Mouse (Mus musculus): Measurements from ENCODE around the gene Nkx2-5. TPM values are rescaled to one million over a fixed set of nuclear protein-coding genes. Genes with fewer than 3 reads are reported as not detected.

Nkx2-5 gene
- polyA plus RNA-seq, 3 experiments from 2014 or later = not detected

Other genes with a start within 250 kb of the Nkx2-5 start
- gene Atp6v0e, start 181.8 kb downstream of the Nkx2-5 start, polyA plus RNA-seq (2017; shearing (Covaris generic)) = 100 to 1,000 TPM; 402 to 432 (median 418) TPM
- 10 to 100 TPM; 29.4 to 66.0 (median 53.7) TPM for gene Crebrf, start 129.4 kb downstream of the Nkx2-5 start, polyA plus RNA-seq (2017; shearing (Covaris generic))
- gene Bnip1, start 63.9 kb downstream of the Nkx2-5 start, polyA plus RNA-seq (2017; shearing (Covaris generic)) = 10 to 100 TPM; 37.8 to 39.2 (median 38.1) TPM
- 1 to 10 TPM; 1.2 to 5.3 (median 4.0) TPM for gene Kifc5b, start 72.1 kb upstream of the Nkx2-5 start, polyA plus RNA-seq (2017; shearing (Covaris generic))
- 10 to 100 TPM in 2 of 3 experiments, 1 to 10 TPM in 1; 8.2 to 17.5 (median 14.2) TPM for gene Phf1, start 88.0 kb upstream of the Nkx2-5 start, polyA plus RNA-seq (2017; shearing (Covaris generic))
- gene Cuta, start 94.6 kb upstream of the Nkx2-5 start, polyA plus RNA-seq (2017; shearing (Covaris generic)) = 100 to 1,000 TPM; 132 to 166 (median 135) TPM
- not detected for gene Syngap1, start 96.2 kb upstream of the Nkx2-5 start, polyA plus RNA-seq (2017; shearing (Covaris generic))
- 10 to 100 TPM in 1 of 3 experiments, 1 to 10 TPM in 2; 9.0 to 11.1 (median 9.3) TPM for gene Zbtb9, start 128.2 kb upstream of the Nkx2-5 start, polyA plus RNA-seq (2017; shearing (Covaris generic))
- gene Bak1, start 184.0 kb upstream of the Nkx2-5 start, polyA plus RNA-seq (2017; shearing (Covaris generic)) = 10 to 100 TPM in 1 of 3 experiments, 1 to 10 TPM in 2; 5.1 to 23.3 (median 6.8) TPM
- 1 to 10 TPM; 3.9 to 8.2 (median 7.1) TPM for gene Itpr3, start 212.3 kb upstream of the Nkx2-5 start, polyA plus RNA-seq (2017; shearing (Covaris generic))

Data from inflammation-experienced regulatory T-cells, adult 6 months (primary cell).